Mouse (Mus musculus) heart, postnatal 0 days (tissue): Measurements from ENCODE around the gene Pdlim4. TPM values are rescaled to one million over a fixed set of nuclear protein-coding genes. Genes with fewer than 3 reads are reported as not detected.
"Not testable (repeated sequence)": the region's sequence is repeated elsewhere in the genome, so short reads cannot be mapped to it uniquely, and the experiment has no call there.

Source experiments
- ATAC-seq: fragments of 200-750 bp; cut with Nextera tagmentation; 2 replicates; pipeline ENCODE4 v1.8.0; 2017; ENCODE audit warnings: low read depth, moderate number of reproducible peaks, moderate library complexity; ENCODE audit not compliant: insufficient read depth
- DNase-seq: peaks from one replicate; pipeline ENCODE4 v3.0.0-alpha.2; 2016; ENCODE audit warnings: low spot score
- H3K27ac ChIP-seq: fragments of 300-500 bp; sonication (generic); 2 replicates; pipeline ENCODE4 v1.5.1; 2014; ENCODE audit warnings: low read depth, mild to moderate bottlenecking
- H3K27me3 ChIP-seq: fragments of 300-500 bp; sonication (generic); 2 replicates; pipeline ENCODE4 v1.6.1; 2014; ENCODE audit warnings: low read length, mixed read lengths; ENCODE audit not compliant: control insufficient read depth, insufficient read depth
- H3K36me3 ChIP-seq: fragments of 300-500 bp; sonication (generic); replicated peaks from 2 replicates; pipeline ENCODE4 v1.6.1; 2014; ENCODE audit warnings: low read length, mixed read lengths; ENCODE audit not compliant: control insufficient read depth, insufficient read depth
- H3K4me1 ChIP-seq: fragments of 300-500 bp; sonication (generic); 2 replicates; pipeline ENCODE4 v1.6.1; 2014; ENCODE audit warnings: antibody characterized with exemption; ENCODE audit not compliant: control insufficient read depth, insufficient read depth
- H3K4me2 ChIP-seq: fragments of 300-500 bp; sonication (generic); 2 replicates; pipeline ENCODE4 v1.6.1; 2014; ENCODE audit warnings: low read depth, mild to moderate bottlenecking, low read length, moderate library complexity
- H3K4me3 ChIP-seq: fragments of 300-500 bp; sonication (generic); 2 replicates; pipeline ENCODE4 v1.5.1; 2014; ENCODE audit warnings: low read depth, low read length
- H3K9ac ChIP-seq: fragments of 300-500 bp; sonication (generic); replicated peaks from 2 replicates; pipeline ENCODE4 v1.6.1; 2014; ENCODE audit warnings: low read depth, low read length, mixed read lengths
- H3K9me3 ChIP-seq: fragments of 300-500 bp; sonication (generic); replicated peaks from 2 replicates; pipeline ENCODE4 v1.6.1; 2016; ENCODE audit warnings: low read length; ENCODE audit not compliant: control insufficient read depth
- CTCF ChIP-seq: IDR thresholded peaks from 2 replicates; pipeline ENCODE4 v1.5.1; 2016; ENCODE audit warnings: antibody characterized with exemption, control low read depth, low read depth
- EP300 ChIP-seq: IDR thresholded peaks from 2 replicates; pipeline ENCODE4 v1.6.1; 2016; ENCODE audit warnings: antibody characterized with exemption, low read depth
- WGBS: fragments of 180-500 bp; shearing (Covaris S2); extraction: QIAGEN DNeasy Blood & Tissue Kit; methylation state at CpG from one replicate; pipeline ENCODE4 v1.1.7; 2014; 5-methylcytosine and 5-hydroxymethylcytosine counted together
- polyA plus RNA-seq: library from polyadenylated mRNA; unstranded; fragments of >200 nt; fragmentation: Nextera tagmentation; extraction: Ambion mirVana; gene quantifications from 2 replicates; pipeline ENCODE4 v1.2.1, GENCODE M21; 2015
- total RNA-seq: library from RNA; depleted of rRNA; stranded (reverse); fragments of >200 nt; gene quantifications from 2 replicates; pipeline ENCODE4 v1.2.3, GENCODE M21; 2014; ENCODE audit warnings: low replicate concordance

Pdlim4 gene
- total and polyA plus RNA-seq, 2 experiments from 2014 or later: 26.6 to 29.3 TPM

GRCm38 (mm10) chr11:54053090-54053489 is 15.7 kb downstream of the Pdlim4 start:
- DNase-seq: no peak
- 72% methylated on average over 7 of the region's 7 CpGs for WGBS
- H3K4me3 ChIP-seq: no peak overlapping the region
- H3K4me1 ChIP-seq: no peaks in the 10 kb centered on the region
- no peak overlapping the region for H3K4me2 ChIP-seq
- H3K36me3 ChIP-seq: no peaks in the 10 kb centered on the region
- TF ChIP-seq CTCF (no peak), EP300 (no peak)
- ATAC-seq: no peak
- H3K27ac ChIP-seq: no peak overlapping the region
- H3K27me3 ChIP-seq: peaks cover 4% of the 10 kb centered on the region; the same call in 1 of the 2 replicates
- no peaks in the 10 kb centered on the region for H3K9me3 ChIP-seq
- no peak overlapping the region for H3K9ac ChIP-seq

DNA sequence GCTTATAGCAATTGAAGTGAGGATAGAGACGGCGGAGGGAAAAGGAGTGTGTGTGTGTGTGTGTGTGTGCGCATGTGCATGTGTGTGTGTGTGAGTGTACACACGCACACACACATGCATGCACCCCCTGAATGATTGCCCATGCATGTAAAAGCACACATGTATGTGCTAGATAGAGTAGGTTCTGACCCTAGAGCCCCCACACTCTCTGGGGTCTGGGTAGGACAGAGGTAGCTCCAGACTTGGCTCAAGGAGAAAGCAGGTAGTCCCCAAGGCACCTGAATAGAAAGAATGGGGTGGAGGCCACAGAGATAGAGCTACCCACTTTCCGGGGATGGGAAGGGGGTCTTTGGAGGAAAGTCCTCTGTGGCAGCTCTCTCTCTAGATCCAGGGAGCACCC is 16.7 kb downstream of the Pdlim4 start:
- ATAC-seq (no peak), DNase-seq (no peak)
- no peaks in the 10 kb centered on the region for H3K9me3 ChIP-seq
- no peak overlapping the region for H3K4me2 ChIP-seq
- no peak overlapping the region for H3K4me3 ChIP-seq
- H3K36me3 ChIP-seq: no peaks in the 10 kb centered on the region
- no peak overlapping the region for H3K27ac ChIP-seq
- peaks cover under 1% of the 10 kb centered on the region; the same call in 1 of the 2 replicates for H3K27me3 ChIP-seq
- H3K9ac ChIP-seq: no peak overlapping the region
- H3K4me1 ChIP-seq: no peaks in the 10 kb centered on the region
- WGBS: 88% methylated on average over 5 of the region's 5 CpGs
- TF ChIP-seq EP300 (no peak), CTCF (no peak)

- Histone ChIP-seq H3K27ac (no peak overlapping the region), H3K4me3 (no peak overlapping the region), H3K9me3 (no peaks in the 10 kb centered on the region), H3K4me2 (no peak overlapping the region), H3K36me3 (no peaks in the 10 kb centered on the region), H3K4me1 (no peaks in the 10 kb centered on the region), H3K9ac (no peak overlapping the region), H3K27me3 (no peaks in the 10 kb centered on the region; the same call in 1 of the 2 replicates)
- DNase-seq: no peak
- 78% methylated on average over 7 of the region's 7 CpGs for WGBS
- no peak for ATAC-seq
- no peak for TF ChIP-seq EP300
- no peak for TF ChIP-seq CTCF
Observed at GRCm38 (mm10) chr11:54051161-54051560, 17.7 kb downstream of the Pdlim4 start.

GRCm38 (mm10) chr11:54050205-54050604 is 18.6 kb downstream of the Pdlim4 start:
- Histone ChIP-seq H3K9me3 (no peaks in the 10 kb centered on the region), H3K4me1 (no peaks in the 10 kb centered on the region), H3K4me3 (no peak overlapping the region), H3K4me2 (no peak overlapping the region), H3K9ac (no peak overlapping the region), H3K27ac (no peak overlapping the region), H3K27me3 (no peaks in the 10 kb centered on the region), H3K36me3 (no peaks in the 10 kb centered on the region)
- ATAC-seq: no peak
- DNase-seq: no peak
- 62% methylated on average over 2 of the region's 2 CpGs for WGBS
- TF ChIP-seq CTCF (no peak), EP300 (no peak)

DNA sequence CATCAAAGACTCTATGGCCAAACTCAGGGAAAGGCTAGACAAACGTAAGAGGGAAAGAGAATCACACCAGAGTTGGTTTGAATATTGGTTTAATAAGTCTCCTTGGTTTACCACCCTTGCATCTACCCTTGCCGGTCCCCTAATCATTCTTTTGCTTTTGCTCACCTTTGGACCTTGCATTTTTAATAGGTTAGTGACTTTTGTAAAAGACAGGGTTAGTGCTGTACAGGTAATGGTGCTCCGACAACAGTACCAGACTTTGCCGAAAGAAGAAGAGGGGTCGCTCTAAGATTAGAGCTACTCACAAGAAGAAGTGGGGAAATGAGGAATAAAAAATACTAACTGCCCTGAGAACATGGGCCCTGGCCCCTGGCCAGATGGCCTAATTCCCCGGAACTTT is 28.1 kb downstream of the Pdlim4 start:
- Histone ChIP-seq H3K27me3 (no peaks in the 10 kb centered on the region), H3K4me1 (no peaks in the 10 kb centered on the region), H3K9me3 (no peaks in the 10 kb centered on the region), H3K9ac (no peak overlapping the region), H3K36me3 (no peaks in the 10 kb centered on the region), H3K27ac (no peak overlapping the region), H3K4me2 (no peak overlapping the region), H3K4me3 (no peak overlapping the region)
- TF ChIP-seq CTCF (no peak), EP300 (no peak)
- DNase-seq (no peak), ATAC-seq (no peak)
- WGBS: 85% methylated on average over 6 of the region's 6 CpGs

DNA sequence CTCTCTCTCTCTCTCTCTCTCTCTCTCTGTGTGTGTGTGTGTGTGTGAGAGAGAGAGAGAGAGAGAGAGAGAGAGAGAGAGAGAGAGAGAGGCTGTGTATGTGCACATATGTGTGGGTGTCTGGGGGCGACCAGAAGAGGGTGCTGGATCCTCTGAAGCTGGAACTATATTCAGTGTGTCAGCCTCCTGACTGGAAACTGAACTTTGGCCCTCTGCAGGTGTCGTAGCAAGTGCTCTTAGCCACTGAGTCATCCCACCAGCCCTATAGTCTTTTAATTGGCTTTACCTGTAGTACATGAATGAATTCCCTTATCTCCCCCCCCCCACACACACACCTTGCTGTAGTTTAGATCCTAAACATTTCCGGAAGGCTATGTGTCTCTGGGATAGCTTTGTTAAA is 35.9 kb downstream of the Pdlim4 start:
- not testable (repeated sequence) for H3K27ac ChIP-seq, H3K27me3 ChIP-seq, H3K36me3 ChIP-seq, H3K9me3 ChIP-seq, H3K4me2 ChIP-seq, DNase-seq, H3K4me1 ChIP-seq, ATAC-seq, H3K9ac ChIP-seq, H3K4me3 ChIP-seq
- 86% methylated on average over 1 of the region's 3 CpGs for WGBS
